Mouse (Mus musculus) kidney, postnatal 0 days (tissue): ENCODE data around the gene Ubl4b. TPM values are rescaled to one million over a fixed set of nuclear protein-coding genes. Genes with fewer than 3 reads are reported as not detected.

Source experiments
- ATAC-seq: fragments of 200-750 bp; cut with Nextera tagmentation; replicated peaks from 2 replicates; pipeline ENCODE4 v1.8.0; 2017; ENCODE audit warnings: low read depth, moderate number of reproducible peaks, moderate TSS enrichment, moderate library complexity; ENCODE audit not compliant: low FRiP score
- DNase-seq: peaks from one replicate; pipeline ENCODE4 v3.0.0-alpha.2; 2016; ENCODE audit warnings: low spot score
- H3K27ac ChIP-seq: fragments of 300-500 bp; sonication (generic); 2 replicates; pipeline ENCODE4 v1.5.1; 2014; ENCODE audit warnings: mild to moderate bottlenecking
- H3K27me3 ChIP-seq: fragments of 300-500 bp; sonication (generic); 2 replicates; pipeline ENCODE4 v1.6.1; 2014; ENCODE audit warnings: low read length, mixed read lengths; ENCODE audit not compliant: insufficient read depth
- H3K36me3 ChIP-seq: fragments of 300-500 bp; sonication (generic); 2 replicates; pipeline ENCODE4 v1.6.1; 2014; ENCODE audit warnings: low read length, mixed read lengths; ENCODE audit not compliant: insufficient read depth
- H3K4me1 ChIP-seq: fragments of 300-500 bp; sonication (generic); replicated peaks from 2 replicates; pipeline ENCODE4 v1.6.1; 2014; ENCODE audit warnings: antibody characterized with exemption, low read length, mixed read lengths; ENCODE audit not compliant: insufficient read depth
- H3K4me2 ChIP-seq: fragments of 300-500 bp; sonication (generic); 2 replicates; pipeline ENCODE4 v1.6.1; 2014; ENCODE audit warnings: mild to moderate bottlenecking, low read length, moderate library complexity, mixed read lengths
- H3K4me3 ChIP-seq: fragments of 300-500 bp; sonication (generic); replicated peaks from 2 replicates; pipeline ENCODE4 v1.5.1; 2014; ENCODE audit warnings: low read depth, low read length
- H3K9ac ChIP-seq: fragments of 300-500 bp; sonication (generic); 2 replicates; pipeline ENCODE4 v1.6.1; 2014; ENCODE audit warnings: low read depth, low read length
- H3K9me3 ChIP-seq: fragments of 300-500 bp; sonication (generic); replicated peaks from 2 replicates; pipeline ENCODE4 v1.6.1; 2016; ENCODE audit warnings: low read length, inconsistent platforms, mixed read lengths
- CTCF ChIP-seq: IDR thresholded peaks from 2 replicates; pipeline ENCODE4 v1.5.1; 2016; ENCODE audit warnings: antibody characterized with exemption, low read depth, mild to moderate bottlenecking, moderate library complexity
- WGBS: fragments of 180-500 bp; shearing (Covaris S2); extraction: QIAGEN DNeasy Blood & Tissue Kit; methylation state at CpG from one replicate; pipeline ENCODE4 v1.1.7; 2014; 5-methylcytosine and 5-hydroxymethylcytosine counted together
- polyA plus RNA-seq: library from polyadenylated mRNA; unstranded; fragments of >200 nt; fragmentation: Nextera tagmentation; extraction: Ambion mirVana; gene quantifications from 2 replicates; pipeline ENCODE4 v1.2.1, GENCODE M21; 2015

Gene Ubl4b
- polyA plus RNA-seq, 1 experiment from 2014 or later, result not detected

DNA sequence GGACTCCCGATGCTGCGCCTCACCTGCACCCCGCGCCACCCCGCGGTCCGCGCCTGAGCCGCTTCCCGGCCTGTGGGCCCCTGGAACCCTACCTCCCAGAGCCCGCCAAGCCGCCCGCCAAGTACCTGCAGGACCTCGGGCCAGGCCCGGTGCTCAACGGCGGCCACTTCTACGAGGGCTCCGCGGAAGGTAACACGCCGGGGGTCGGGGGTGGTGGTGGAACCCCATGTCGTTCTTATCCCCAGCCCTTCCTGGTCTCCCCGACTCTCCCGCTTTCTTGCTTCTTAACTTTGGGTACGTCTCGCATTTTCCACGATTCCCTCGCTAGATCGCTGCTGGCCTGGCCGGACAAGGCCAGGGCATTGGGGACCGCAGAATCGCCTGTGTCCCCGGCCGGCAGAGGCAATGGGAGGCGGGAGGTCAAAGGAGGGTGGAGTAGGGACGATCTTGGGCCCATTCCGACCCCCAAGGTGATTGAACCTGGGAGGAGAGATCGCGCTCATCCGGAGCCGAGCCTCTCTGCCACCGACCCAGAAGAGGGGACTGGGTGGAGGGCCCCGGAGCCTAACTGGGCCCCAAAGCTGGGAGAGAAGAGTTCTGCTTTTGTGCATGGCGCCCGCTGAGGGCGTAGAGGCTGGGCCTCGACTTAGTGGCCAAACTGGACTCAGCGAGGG lies 40.5 kb upstream of the Ubl4b start:
- peak overlapping the region; percentile 35 for H3K4me3 ChIP-seq
- peaks cover 66% of the 10 kb centered on the region for H3K27me3 ChIP-seq
- no peak overlapping the region for H3K9ac ChIP-seq
- no peak for TF ChIP-seq CTCF
- H3K4me2 ChIP-seq, result peak overlapping the region; percentile 57
- no peaks in the 10 kb centered on the region for H3K36me3 ChIP-seq
- under 1% methylated on average over 48 of the region's 50 CpGs for WGBS
- H3K4me1 ChIP-seq, result peaks cover 4% of the 10 kb centered on the region
- ATAC-seq (no peak; the same call in 1 of the 2 replicates), DNase-seq (no peak)
- H3K9me3 ChIP-seq, result no peaks in the 10 kb centered on the region
- no peak overlapping the region for H3K27ac ChIP-seq

DNA sequence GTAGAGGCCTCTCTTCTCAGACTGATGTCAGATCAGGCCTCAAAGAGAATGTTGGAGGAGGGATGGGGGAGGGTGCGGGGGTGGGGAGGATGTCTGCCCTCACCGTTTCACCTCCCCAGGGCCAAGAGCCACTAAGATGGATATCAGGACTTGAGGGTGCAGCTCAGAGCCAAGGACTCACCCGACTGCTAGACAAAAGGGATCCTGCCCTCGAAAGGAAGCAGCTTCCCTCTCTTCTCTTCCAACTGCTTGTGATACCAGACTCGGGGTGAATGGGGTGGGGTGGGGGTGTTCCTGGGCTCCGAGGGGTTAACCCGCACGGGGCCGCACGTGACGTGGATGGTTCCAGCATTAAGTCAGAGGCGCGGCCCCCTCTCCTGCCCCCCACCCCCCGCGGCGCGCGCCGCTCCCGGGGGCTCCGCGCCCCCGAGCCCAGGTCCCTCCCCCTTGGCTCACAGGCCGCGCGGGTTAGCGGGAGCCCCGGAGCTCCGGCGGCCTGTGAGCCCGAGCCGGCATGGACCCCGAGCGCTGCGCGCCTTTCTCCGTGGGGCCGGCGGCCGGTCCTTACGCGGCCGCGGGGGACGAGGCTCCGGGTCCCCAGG lies 39.9 kb upstream of the Ubl4b start, which contains the start of gene Alx3:
Gene Alx3 (plus strand): TSS at position 370 of the 602 bp plus-strand sequence.
- no peak for DNase-seq
- ATAC-seq, result no peak; the same call in 1 of the 2 replicates
- no peak for TF ChIP-seq CTCF
- Histone ChIP-seq H3K4me2 (peak within 1 kb of the TSS; percentile 57), H3K4me3 (peak within 1 kb of the TSS; percentile 35), H3K4me1 (peaks cover 4% of the 10 kb centered on the region), H3K27ac (no peak within 1 kb of the TSS), H3K27me3 (peaks cover 60% of the 10 kb centered on the region), H3K9me3 (no peaks in the 10 kb centered on the region), H3K9ac (no peak within 1 kb of the TSS), H3K36me3 (no peaks in the 10 kb centered on the region)
- WGBS, result 2% methylated on average over 33 of the region's 46 CpGs

- H3K27ac ChIP-seq, result no peak overlapping the region
- H3K27me3 ChIP-seq, result peaks cover 49% of the 10 kb centered on the region
- 26% methylated on average over 2 of the region's 2 CpGs for WGBS
- H3K36me3 ChIP-seq, result no peaks in the 10 kb centered on the region
- H3K4me3 ChIP-seq, result no peak overlapping the region
- ATAC-seq (no peak), DNase-seq (no peak)
- H3K9me3 ChIP-seq, result no peaks in the 10 kb centered on the region
- no peak for TF ChIP-seq CTCF
- no peak overlapping the region for H3K9ac ChIP-seq
- H3K4me1 ChIP-seq, result peaks cover 4% of the 10 kb centered on the region
- no peak overlapping the region for H3K4me2 ChIP-seq
These were observed 38.8 kb upstream of the Ubl4b start for GRCm38 (mm10) chr3:107593632-107594031.

DNA sequence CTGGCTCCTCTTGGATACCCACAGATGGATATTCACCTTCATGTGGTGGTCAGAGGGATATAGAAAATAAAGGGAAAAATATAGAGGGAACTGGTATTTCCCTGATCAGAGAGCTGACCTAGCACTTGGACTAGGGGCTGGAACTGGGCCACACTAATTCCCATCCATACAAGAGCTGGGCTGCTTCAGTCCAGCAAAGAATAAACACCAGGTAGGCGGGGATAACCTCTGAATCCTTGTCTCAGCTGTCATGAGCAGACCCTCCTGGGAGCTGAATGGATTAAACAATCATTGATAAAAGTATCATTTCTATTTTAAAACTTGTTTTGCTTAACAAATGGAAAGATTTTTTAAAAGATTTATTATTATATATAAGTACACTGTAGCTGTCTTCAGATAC lies 36.7 kb upstream of the Ubl4b start:
- peaks cover 50% of the 10 kb centered on the region for H3K27me3 ChIP-seq
- no peak for DNase-seq
- WGBS, result 62% methylated on average over 1 of the region's 1 CpGs
- peaks cover 4% of the 10 kb centered on the region for H3K4me1 ChIP-seq
- H3K4me2 ChIP-seq, result no peak overlapping the region
- no peak overlapping the region for H3K4me3 ChIP-seq
- no peak overlapping the region for H3K27ac ChIP-seq
- no peak overlapping the region for H3K9ac ChIP-seq
- no peaks in the 10 kb centered on the region for H3K9me3 ChIP-seq
- no peaks in the 10 kb centered on the region for H3K36me3 ChIP-seq
- TF ChIP-seq CTCF, result no peak
- no peak for ATAC-seq

GRCm38 (mm10) chr3:107586504-107586903 lies 31.6 kb upstream of the Ubl4b start:
- no peak overlapping the region for H3K4me3 ChIP-seq
- peaks cover 54% of the 10 kb centered on the region for H3K27me3 ChIP-seq
- 67% methylated on average over 6 of the region's 6 CpGs for WGBS
- H3K9me3 ChIP-seq, result no peaks in the 10 kb centered on the region
- no peaks in the 10 kb centered on the region for H3K36me3 ChIP-seq
- H3K4me1 ChIP-seq, result 0 out of 2 replicates have a peak, but pooled peaks cover 3% of the 10 kb centered on the region
- ATAC-seq (no peak), DNase-seq (no peak)
- H3K9ac ChIP-seq, result no peak overlapping the region
- H3K4me2 ChIP-seq, result no peak overlapping the region
- TF ChIP-seq CTCF, result no peak
- no peak overlapping the region for H3K27ac ChIP-seq

- 3% methylated on average over 1 of the region's 1 CpGs for WGBS
- DNase-seq, result no peak
- no peak overlapping the region for H3K4me3 ChIP-seq
These were observed 29.0 kb upstream of the Ubl4b start for GRCm38 (mm10) chr3:107583893-107584292.

More at GRCm38 (mm10) chr3:107583893-107584292, 29.0 kb upstream of the Ubl4b start:
- no peak for ATAC-seq
- no peaks in the 10 kb centered on the region for H3K36me3 ChIP-seq
- no peak for TF ChIP-seq CTCF
- no peak overlapping the region for H3K27ac ChIP-seq
- peaks cover 68% of the 10 kb centered on the region for H3K27me3 ChIP-seq
- no peak overlapping the region for H3K9ac ChIP-seq
- H3K4me1 ChIP-seq, result 0 out of 2 replicates have a peak, but pooled peaks cover 3% of the 10 kb centered on the region
- H3K9me3 ChIP-seq, result no peaks in the 10 kb centered on the region
- no peak overlapping the region for H3K4me2 ChIP-seq
